Mouse (Mus musculus) CD4-positive, CD25-positive, alpha-beta regulatory T cell, adult 2 months (primary cell): ENCODE measurements around the gene Senp7.
A peak's percentile ranks its signal among the peaks of the same experiment; 100 is the strongest.
"Not testable (repeated sequence)": the region's sequence is repeated elsewhere in the genome, so short reads cannot be mapped to it uniquely, and the experiment has no call there.

Experiments used
- DNase-seq: peaks from one replicate; pipeline ENCODE4 v3.0.0-alpha.2; 2012; ENCODE audit warnings: low read depth, low spot score

Gene Senp7

DNA sequence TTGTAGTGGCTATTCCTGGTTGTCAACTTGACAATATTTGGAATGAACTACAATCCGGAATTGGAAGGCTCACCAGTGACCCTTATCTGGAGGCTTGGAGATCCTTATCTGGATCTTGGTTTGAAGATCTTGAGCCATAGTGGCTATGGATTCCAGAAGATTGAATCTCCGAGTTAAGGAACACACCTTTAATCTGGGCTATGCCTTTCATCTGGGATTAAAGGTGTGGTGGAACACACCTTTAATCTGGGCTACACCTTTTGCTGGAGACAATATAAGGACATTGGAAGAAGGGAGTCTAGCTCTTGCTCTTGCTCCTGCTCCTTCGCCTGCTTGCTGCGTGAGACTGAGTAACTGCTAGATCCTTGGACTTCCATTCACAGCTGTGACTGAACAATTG lies at the start of gene Senp7:
Gene Senp7, plus strand, starts transcription at position 301 of the 400 bp plus-strand sequence.
- DNase-seq, result not testable (repeated sequence)

GRCm38 (mm10) chr16:56006798-56007197 lies 41.3 kb upstream of the Senp7 start:
- no peak for DNase-seq

GRCm38 (mm10) chr16:56008862-56009261 lies 39.3 kb upstream of the Senp7 start:
- DNase-seq, result no peak

DNA sequence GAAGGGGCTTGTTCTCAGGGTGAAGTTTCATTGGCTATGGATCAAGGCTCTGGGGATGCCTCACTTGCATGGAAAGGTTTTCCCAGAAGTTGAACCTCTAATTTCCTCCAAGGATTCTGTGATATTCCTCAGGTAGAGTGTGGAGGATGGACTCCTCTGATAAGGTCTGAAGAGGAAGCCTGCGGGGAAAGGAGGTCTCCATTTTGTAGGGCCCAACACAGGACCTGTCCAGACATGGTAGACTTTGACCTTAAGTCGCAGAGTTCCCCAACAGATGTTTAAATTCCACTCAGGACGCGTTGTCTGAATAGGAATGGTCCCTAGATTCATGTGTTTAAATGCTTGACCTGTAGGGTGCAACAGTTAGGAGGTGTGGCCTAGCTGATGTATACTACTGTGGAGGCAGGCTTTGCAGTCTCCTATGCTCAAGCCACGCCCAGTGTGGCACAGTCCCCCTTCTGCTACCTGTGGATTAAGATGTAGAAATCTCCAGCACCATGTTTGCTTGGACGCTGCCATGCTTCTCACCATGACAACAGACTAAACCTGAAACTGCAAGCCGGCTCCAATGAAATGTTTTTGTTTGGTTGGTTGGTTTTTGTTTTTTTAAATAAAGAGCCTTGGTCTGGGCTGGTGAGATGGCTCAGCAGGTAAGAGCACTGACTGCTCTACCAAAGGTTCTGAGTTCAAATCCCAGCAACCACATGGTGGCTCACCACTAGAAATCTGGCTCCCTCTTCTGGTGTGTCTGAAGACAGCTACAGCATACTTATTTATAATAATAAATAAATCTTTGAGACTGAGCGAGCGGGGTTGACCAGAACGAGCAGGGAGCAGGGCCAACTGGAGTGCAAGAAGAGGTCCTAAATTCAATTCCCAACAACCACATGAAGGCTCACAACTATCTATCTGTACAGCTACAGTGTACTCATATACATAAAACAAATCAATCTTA lies 35.1 kb upstream of the Senp7 start:
- no peak for DNase-seq

GRCm38 (mm10) chr16:56014076-56014475 lies 34.1 kb upstream of the Senp7 start:
- DNase-seq, result no peak

GRCm38 (mm10) chr16:56019660-56020059 lies 28.5 kb upstream of the Senp7 start:
- no peak for DNase-seq

DNA sequence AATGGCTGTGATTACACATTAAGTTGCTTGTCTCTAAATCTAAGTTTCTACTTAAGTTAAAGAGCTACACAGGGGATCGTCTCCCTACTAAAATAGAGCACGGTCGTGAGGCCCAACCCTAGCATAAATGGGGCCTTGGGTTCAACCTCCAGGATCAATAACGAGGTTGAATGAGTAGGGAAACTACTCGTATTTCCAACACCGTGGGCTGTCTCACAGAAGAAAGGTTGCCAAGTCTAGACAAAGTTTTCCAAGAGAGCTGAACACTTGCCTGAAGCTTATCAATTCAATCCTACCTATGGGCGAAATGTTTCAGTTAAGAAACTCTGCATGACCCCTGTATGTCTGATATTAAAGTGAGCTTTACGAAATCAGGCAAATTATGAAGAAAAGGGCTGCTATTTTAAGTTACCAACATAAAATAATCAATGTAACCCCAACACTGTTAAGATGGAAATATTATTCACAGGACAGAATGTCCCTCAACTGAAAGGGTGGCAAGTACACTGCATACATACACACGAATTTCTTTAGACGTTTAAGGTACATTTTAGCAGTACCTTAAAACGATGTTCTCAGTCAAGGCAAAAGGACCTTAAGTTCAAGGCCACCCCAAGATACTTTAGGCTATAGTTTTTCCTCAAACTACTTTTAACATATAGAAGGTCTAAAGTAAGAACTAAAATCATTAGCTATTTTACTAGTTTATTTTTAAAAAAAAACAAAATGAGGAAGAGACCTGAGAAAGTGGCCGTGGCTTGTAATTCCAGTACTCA lies 20.1 kb upstream of the Senp7 start:
- no peak for DNase-seq

DNA sequence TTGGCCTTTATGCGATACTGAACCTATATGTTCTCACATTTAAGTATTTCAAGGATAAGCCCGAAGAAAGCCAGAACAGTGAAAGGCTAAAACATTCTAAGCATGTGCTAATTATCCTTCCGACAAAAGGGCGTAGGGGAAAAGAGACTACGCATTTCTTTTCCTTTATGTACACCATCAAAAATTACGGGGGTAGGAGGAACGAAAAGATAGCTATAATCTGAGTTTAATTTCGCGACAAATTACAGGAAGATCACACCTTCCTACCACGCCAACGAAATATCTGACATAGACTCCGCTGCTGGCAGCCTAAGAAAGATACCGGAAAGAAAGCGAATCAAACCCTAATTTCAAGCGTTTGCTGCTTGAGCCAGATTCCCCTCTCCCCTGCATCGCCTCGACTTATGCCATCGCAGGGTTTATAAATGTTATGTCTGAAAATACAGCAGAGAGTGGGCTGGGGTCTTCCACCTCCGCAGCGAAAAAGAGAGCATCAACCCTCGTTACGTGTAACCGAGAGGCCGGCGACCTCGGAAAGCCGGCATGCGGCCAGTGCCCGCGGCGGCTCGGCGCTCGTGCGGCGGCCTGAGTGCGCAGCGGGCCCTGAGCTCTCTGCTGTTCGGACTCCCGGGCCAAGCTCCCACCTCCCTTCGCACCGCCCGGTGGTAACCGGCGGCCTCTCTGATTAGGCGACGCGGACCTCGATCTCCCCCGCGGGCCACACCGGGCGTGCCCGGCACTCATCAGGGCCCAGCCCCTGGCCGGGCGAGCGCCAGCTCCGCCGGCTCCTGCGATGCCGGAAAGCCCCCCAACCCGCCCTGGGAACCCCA lies 19.2 kb upstream of the Senp7 start:
- peak; percentile 62 for DNase-seq

DNA sequence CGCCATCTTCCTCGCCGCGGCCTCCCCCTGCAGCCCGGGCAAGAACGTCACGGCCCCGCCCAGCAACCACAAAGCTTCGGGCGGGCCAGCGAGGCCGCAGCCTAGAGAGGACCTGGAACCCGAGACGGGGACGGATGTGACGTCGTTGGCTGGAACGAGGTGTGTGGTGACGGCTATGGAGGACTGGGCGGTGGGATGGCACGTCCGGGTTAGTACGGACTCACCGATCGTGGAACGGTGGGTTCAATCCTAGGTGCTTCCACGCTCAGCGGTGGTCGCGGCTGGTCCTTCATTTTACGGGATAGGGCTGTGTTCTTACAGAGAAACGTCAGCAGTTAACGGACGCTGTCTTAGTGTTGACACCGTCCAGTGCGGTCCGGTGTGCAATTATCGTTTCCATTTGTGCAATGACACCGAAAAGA lies 18.5 kb upstream of the Senp7 start, which contains the start of gene Pcnp:
Gene Pcnp, minus strand, starts transcription at position 79 of the 422 bp plus-strand sequence.
- DNase-seq, result peak; percentile 98

DNA sequence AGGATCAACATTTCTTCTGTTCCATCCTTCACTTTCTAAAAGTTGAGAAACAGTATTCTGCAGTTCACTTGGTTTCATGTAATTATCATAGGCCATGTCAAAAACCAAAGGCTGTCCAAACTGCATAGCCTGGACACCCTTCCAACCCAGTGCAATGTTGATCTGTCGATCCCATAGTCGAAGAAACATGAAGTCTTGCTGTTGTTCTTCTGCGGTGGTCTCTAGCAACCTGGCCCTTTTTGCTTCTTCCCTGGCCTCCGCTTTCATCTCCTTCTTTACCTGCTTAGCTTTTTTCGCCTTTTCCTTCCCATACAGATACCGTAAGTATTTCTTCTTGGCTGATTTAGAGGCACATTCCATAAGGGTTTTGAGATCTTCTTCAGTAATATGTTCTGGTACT lies 13.6 kb upstream of the Senp7 start:
- DNase-seq, result no peak

GRCm38 (mm10) chr16:56036501-56036900 lies 11.6 kb upstream of the Senp7 start:
- DNase-seq, result no peak

- DNase-seq, result peak; percentile 93
Measured at GRCm38 (mm10) chr16:56037138-56038010, 10.8 kb upstream of the Senp7 start, which contains the start of gene Trmt10c. Gene Trmt10c (minus strand): TSS chr16:56037819.

- DNase-seq, result no peak
Measured at GRCm38 (mm10) chr16:56038090-56038489, 10.0 kb upstream of the Senp7 start.

GRCm38 (mm10) chr16:56055911-56056310 lies 7.8 kb downstream of the Senp7 start:
- no peak for DNase-seq

DNA sequence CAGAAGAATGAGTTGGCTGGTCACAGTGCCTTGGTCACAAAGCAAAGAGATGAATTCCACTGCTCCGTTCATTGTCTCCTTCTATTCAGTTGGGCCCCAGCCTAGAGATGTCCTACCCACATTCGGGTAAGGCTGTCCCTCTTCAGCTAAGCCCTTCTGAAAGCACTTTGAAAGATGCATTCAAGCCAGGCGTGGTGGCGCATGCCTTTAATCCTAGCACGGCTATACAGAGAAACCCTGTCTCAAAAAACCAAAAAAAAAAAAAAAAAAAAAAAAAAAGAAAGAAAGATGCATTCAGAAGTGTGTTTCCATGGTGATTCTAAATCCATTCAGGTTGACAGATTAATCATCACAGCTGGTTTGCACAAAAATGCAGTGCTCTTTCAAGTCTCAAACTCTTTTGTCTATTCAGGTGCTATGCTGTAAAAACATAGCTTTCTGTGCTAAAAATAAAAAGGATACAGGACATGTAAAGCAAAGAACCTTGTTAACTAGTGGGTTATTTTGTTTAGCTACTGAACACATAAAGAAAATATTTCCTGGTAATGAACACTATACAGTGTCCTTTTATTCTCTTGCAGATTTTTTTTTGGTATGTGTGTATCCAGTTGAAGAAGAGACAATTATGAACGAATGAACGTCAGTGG lies 8.9 kb downstream of the Senp7 start:
- no peak for DNase-seq

- DNase-seq, result no peak
Measured at GRCm38 (mm10) chr16:56058151-56058550, 10.0 kb downstream of the Senp7 start.

- DNase-seq, result no peak
Measured at GRCm38 (mm10) chr16:56061995-56062594, 14.0 kb downstream of the Senp7 start.

GRCm38 (mm10) chr16:56062981-56063380 lies 14.8 kb downstream of the Senp7 start:
- no peak for DNase-seq

- DNase-seq, result peak; percentile 86
Measured at GRCm38 (mm10) chr16:56064334-56064990, 16.3 kb downstream of the Senp7 start.
